Mouse (Mus musculus) bone marrow macrophage, adult 2 months (primary cell): ENCODE measurements around the gene Cdc40.

Experiments
- CTCF ChIP-seq: IDR thresholded peaks from 2 replicates; pipeline ENCODE4 v1.5.1; 2012; ENCODE audit warnings: low read depth, mild to moderate bottlenecking, low read length, moderate library complexity
- POLR2A ChIP-seq: IDR thresholded peaks from 2 replicates; pipeline ENCODE4 v1.6.1; 2012; ENCODE audit warnings: mild to moderate bottlenecking, low read depth, low read length, borderline replicate concordance

DNA sequence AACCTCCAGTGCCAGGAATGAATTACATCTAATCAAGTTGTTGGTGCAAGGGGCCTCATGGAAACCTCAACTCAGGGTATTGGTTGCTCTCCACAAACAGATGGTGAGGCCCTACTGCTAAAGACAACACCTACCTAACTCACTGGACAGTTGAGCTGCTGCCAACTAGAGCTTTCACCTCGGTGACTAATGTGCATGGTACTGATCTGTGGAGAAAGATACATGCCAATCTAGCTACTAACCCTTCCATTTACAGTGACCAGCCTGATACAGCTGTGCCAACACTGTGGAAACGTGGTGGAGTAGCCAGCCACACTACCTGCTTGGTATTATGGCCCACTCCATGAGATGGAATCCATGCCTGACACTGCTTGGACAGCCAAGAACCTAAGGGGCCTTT lies 11.1 kb downstream of the Cdc40 start:
- TF ChIP-seq CTCF (no peak), POLR2A (no peak)
